Mouse (Mus musculus): Measurements from ENCODE around the gene Stat5b. TPM values are rescaled to one million over a fixed set of nuclear protein-coding genes. Genes with fewer than 3 reads are reported as not detected.
A peak's percentile ranks its signal among the peaks of the same experiment; 100 is the strongest.

Stat5b gene
- polyA plus RNA-seq, 1 experiment from 2014 or later, result 11.4 TPM

DNA sequence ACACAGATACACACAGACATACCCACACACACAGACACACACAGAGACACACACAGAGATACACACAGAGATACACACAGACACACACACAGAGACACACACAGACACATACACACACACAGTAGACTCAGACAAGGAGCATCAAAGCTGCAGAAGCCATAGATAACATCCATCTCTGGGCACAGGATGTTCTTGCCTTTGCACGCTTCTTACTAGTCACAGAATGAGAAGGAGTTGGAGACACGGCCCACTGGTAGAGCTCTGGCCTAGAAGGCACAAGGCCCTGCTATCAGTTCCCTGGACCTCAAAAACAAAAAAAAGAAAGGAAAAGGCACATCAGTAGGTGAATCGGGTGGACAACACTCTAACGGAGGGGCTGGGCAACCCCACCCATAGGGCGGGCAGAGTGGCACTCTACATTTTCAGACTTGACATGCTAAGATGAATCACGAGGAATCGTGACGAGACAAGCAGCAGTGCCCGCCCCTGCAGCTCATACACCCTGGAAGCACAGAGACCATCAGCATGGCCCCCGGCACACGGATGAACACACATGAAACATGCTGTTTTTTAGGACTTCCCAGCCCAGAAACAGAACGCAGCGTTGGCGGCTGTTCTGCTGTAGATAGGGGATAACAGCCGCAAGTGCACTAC is 32.0 kb downstream of the Stat5b start:
- Histone ChIP-seq H3K4me3 (ENCODE audit: low read depth, low read length) (no peak overlapping the region), H3K36me3 (ENCODE audit: control insufficient read depth, insufficient read depth, low read length) (no peaks in the 10 kb centered on the region), H3K4me2 (ENCODE audit: low read length) (no peak overlapping the region), H3K9ac (ENCODE audit: low read length) (no peak overlapping the region), H3K27me3 (replicated peaks; ENCODE audit: control insufficient read depth, insufficient read depth, low read length) (no peaks in the 10 kb centered on the region), H3K4me1 (ENCODE audit: control insufficient read depth, insufficient read depth, low read length) (peaks cover 3% of the 10 kb centered on the region; the same call in 1 of the 2 replicates), H3K27ac (ENCODE audit: low read depth, low read length) (no peak overlapping the region), H3K9me3 (replicated peaks; ENCODE audit: control insufficient read depth, low read length) (no peaks in the 10 kb centered on the region)
- WGBS, result 92% methylated on average over 15 of the region's 15 CpGs
- ATAC-seq (no peak), DNase-seq (ENCODE audit: low spot score) (no peak)

DNA sequence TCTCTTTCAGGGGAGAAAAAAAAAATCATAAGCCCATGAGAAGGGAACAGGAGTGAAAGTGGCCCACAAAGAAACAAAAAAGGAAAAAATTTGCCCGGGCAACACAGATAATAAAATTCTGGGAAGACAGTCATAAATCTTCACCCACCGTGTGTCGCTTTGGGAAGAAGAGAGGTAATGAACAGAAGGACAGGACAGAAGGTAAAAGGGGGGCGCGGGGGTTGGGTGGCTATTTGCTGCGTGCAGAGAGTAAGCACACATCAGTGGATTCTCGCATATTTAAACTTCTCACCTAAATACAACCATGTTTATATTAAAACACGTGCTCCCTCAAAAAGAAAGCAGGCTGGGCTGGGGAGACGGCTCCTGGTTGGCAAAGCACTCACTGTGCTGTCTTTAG is 33.2 kb downstream of the Stat5b start:
- DNase-seq (ENCODE audit: low spot score) (no peak), ATAC-seq (no peak)
- no peak overlapping the region for H3K4me3 ChIP-seq (ENCODE audit: low read depth, low read length)
- no peak overlapping the region for H3K9ac ChIP-seq (ENCODE audit: low read length)
- H3K4me2 ChIP-seq (ENCODE audit: low read length), result no peak overlapping the region
- H3K27me3 ChIP-seq (replicated peaks; ENCODE audit: control insufficient read depth, insufficient read depth, low read length), result no peaks in the 10 kb centered on the region
- H3K36me3 ChIP-seq (ENCODE audit: control insufficient read depth, insufficient read depth, low read length), result no peaks in the 10 kb centered on the region
- H3K4me1 ChIP-seq (ENCODE audit: control insufficient read depth, insufficient read depth, low read length), result peaks cover 3% of the 10 kb centered on the region; the same call in 1 of the 2 replicates
- 69% methylated on average over 9 of the region's 9 CpGs for WGBS
- H3K9me3 ChIP-seq (replicated peaks; ENCODE audit: control insufficient read depth, low read length), result no peaks in the 10 kb centered on the region
- H3K27ac ChIP-seq (ENCODE audit: low read depth, low read length), result no peak overlapping the region

DNA sequence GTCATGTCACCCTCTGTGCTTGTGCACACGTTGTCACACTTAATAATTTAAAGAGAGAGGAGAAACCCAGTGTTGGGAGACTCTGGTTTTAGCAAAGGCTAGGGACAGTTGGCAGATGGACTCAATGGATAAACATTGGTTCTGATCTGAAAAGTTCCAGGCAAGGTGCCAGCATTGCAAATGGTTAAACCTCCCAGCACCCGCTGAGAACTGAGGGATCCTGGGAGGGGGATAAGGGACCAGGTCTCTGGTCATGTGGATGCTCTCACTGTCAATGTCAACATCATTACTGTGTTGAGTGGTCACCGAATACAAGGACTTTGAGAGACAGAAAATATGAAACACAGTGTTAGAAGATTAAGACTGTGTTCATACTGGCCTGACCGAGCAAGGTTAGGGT is 33.7 kb downstream of the Stat5b start:
- Histone ChIP-seq H3K27ac (ENCODE audit: low read depth, low read length) (no peak overlapping the region), H3K4me3 (ENCODE audit: low read depth, low read length) (no peak overlapping the region), H3K4me1 (ENCODE audit: control insufficient read depth, insufficient read depth, low read length) (peaks cover 3% of the 10 kb centered on the region; the same call in 1 of the 2 replicates), H3K36me3 (ENCODE audit: control insufficient read depth, insufficient read depth, low read length) (no peaks in the 10 kb centered on the region), H3K9ac (ENCODE audit: low read length) (no peak overlapping the region), H3K4me2 (ENCODE audit: low read length) (no peak overlapping the region), H3K27me3 (replicated peaks; ENCODE audit: control insufficient read depth, insufficient read depth, low read length) (no peaks in the 10 kb centered on the region), H3K9me3 (replicated peaks; ENCODE audit: control insufficient read depth, low read length) (no peaks in the 10 kb centered on the region)
- ATAC-seq (no peak), DNase-seq (ENCODE audit: low spot score) (peak; percentile 22)
- WGBS, result 73% methylated on average over 4 of the region's 4 CpGs

DNA sequence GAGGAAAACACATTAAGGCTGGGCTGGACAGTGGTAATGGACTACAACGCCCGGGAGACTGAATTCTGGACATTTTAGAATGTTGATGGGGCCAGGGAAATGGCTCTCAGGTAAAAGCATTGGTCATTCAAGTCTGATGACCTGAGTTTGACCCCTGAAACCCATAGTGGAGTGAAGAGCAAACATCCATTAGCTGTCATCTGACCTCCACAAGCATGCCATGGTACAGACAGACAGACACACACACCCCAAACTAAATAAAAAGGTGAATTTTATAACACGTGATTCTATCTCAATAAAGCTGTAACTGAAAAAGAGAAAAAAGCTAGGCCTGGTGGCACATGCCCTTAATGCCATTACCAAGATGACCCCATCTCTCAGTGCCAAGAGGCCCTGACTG is 34.2 kb downstream of the Stat5b start:
- no peak for DNase-seq (ENCODE audit: low spot score)
- WGBS, result 94% methylated on average over 3 of the region's 3 CpGs
- H3K36me3 ChIP-seq (ENCODE audit: control insufficient read depth, insufficient read depth, low read length), result no peaks in the 10 kb centered on the region
- H3K4me1 ChIP-seq (ENCODE audit: control insufficient read depth, insufficient read depth, low read length), result peaks cover 3% of the 10 kb centered on the region; the same call in 1 of the 2 replicates
- no peak overlapping the region for H3K4me2 ChIP-seq (ENCODE audit: low read length)
- H3K9ac ChIP-seq (ENCODE audit: low read length), result no peak overlapping the region
- H3K4me3 ChIP-seq (ENCODE audit: low read depth, low read length), result no peak overlapping the region
- no peaks in the 10 kb centered on the region for H3K27me3 ChIP-seq (replicated peaks; ENCODE audit: control insufficient read depth, insufficient read depth, low read length)
- no peaks in the 10 kb centered on the region for H3K9me3 ChIP-seq (replicated peaks; ENCODE audit: control insufficient read depth, low read length)
- no peak overlapping the region for H3K27ac ChIP-seq (ENCODE audit: low read depth, low read length)
- ATAC-seq, result no peak

DNA sequence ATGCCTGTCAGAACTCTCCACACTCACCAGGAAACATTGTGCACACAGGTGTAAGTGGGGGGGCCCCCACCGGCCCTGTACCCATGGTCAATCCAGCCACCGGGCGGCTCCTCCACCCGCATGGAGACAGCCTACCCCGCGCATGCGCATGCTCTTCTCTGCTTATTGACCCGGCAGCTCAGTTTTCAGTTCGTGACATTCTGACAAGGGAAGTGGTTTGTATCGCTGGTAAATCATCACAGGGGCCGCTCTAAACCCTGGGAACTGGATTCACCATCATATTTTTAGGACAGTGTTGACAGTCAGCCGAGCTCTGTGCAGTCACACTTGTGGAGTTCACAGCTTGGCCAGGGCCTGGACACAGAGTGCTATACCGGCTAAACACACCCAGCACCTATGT is 36.0 kb downstream of the Stat5b start:
- Histone ChIP-seq H3K4me3 (ENCODE audit: low read depth, low read length) (no peak overlapping the region), H3K36me3 (ENCODE audit: control insufficient read depth, insufficient read depth, low read length) (no peaks in the 10 kb centered on the region), H3K4me2 (ENCODE audit: low read length) (no peak overlapping the region), H3K27ac (ENCODE audit: low read depth, low read length) (no peak overlapping the region), H3K9me3 (replicated peaks; ENCODE audit: control insufficient read depth, low read length) (no peaks in the 10 kb centered on the region), H3K9ac (ENCODE audit: low read length) (no peak overlapping the region), H3K4me1 (ENCODE audit: control insufficient read depth, insufficient read depth, low read length) (peaks cover 3% of the 10 kb centered on the region; the same call in 1 of the 2 replicates), H3K27me3 (replicated peaks; ENCODE audit: control insufficient read depth, insufficient read depth, low read length) (no peaks in the 10 kb centered on the region)
- WGBS, result 76% methylated on average over 13 of the region's 13 CpGs
- ATAC-seq (no peak), DNase-seq (ENCODE audit: low spot score) (no peak)

DNA sequence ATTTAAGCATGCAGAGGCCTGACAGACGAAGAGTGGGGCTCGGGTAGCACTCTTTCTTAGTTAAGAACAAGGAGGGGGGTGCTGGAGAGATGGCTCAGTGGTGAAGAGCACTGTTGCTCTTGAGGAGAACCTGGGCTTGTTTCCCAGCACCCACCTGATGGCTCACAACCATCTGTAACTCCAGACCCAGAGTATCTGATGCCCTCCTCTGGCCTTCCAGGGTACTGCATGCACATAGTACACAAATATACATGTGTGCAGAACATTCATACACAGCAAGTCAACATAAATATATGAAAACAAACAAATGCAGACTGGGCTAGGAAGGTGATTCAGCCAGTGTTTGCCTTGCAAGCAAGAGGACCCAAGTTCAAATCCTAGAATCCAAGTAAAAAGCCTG is 39.4 kb downstream of the Stat5b start:
- ATAC-seq (no peak), DNase-seq (ENCODE audit: low spot score) (no peak)
- no peaks in the 10 kb centered on the region for H3K4me1 ChIP-seq (ENCODE audit: control insufficient read depth, insufficient read depth, low read length)
- H3K4me2 ChIP-seq (ENCODE audit: low read length), result no peak overlapping the region
- no peaks in the 10 kb centered on the region for H3K36me3 ChIP-seq (ENCODE audit: control insufficient read depth, insufficient read depth, low read length)
- no peak overlapping the region for H3K4me3 ChIP-seq (ENCODE audit: low read depth, low read length)
- no peak overlapping the region for H3K27ac ChIP-seq (ENCODE audit: low read depth, low read length)
- H3K27me3 ChIP-seq (replicated peaks; ENCODE audit: control insufficient read depth, insufficient read depth, low read length), result no peaks in the 10 kb centered on the region
- WGBS, result 87% methylated on average over 2 of the region's 2 CpGs
- no peaks in the 10 kb centered on the region for H3K9me3 ChIP-seq (replicated peaks; ENCODE audit: control insufficient read depth, low read length)
- no peak overlapping the region for H3K9ac ChIP-seq (ENCODE audit: low read length)

DNA sequence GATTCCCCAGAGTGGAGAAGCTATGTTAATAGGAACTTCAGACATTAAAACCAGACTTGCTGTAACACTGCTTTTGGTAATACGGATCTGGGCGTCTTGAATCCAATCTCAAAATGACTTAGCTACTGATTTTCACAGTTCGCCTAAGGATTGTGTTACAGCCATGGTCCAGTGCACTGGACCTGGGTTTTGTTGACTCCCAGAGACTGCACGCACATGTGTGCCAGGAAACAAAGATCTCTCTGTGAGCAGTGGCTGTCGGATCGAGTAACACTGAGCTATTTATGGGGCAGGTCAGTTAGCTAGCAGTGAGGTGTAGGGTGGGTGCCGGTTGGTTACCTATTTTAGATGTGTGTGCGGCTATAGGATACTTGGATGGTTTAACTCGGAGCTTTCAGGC is 40.0 kb downstream of the Stat5b start:
- Histone ChIP-seq H3K27me3 (replicated peaks; ENCODE audit: control insufficient read depth, insufficient read depth, low read length) (no peaks in the 10 kb centered on the region), H3K4me1 (ENCODE audit: control insufficient read depth, insufficient read depth, low read length) (no peaks in the 10 kb centered on the region), H3K4me2 (ENCODE audit: low read length) (no peak overlapping the region), H3K9ac (ENCODE audit: low read length) (no peak overlapping the region), H3K4me3 (ENCODE audit: low read depth, low read length) (no peak overlapping the region), H3K27ac (ENCODE audit: low read depth, low read length) (no peak overlapping the region), H3K36me3 (ENCODE audit: control insufficient read depth, insufficient read depth, low read length) (no peaks in the 10 kb centered on the region), H3K9me3 (replicated peaks; ENCODE audit: control insufficient read depth, low read length) (no peaks in the 10 kb centered on the region)
- WGBS, result 88% methylated on average over 9 of the region's 9 CpGs
- no peak for ATAC-seq
- no peak for DNase-seq (ENCODE audit: low spot score)

DNA sequence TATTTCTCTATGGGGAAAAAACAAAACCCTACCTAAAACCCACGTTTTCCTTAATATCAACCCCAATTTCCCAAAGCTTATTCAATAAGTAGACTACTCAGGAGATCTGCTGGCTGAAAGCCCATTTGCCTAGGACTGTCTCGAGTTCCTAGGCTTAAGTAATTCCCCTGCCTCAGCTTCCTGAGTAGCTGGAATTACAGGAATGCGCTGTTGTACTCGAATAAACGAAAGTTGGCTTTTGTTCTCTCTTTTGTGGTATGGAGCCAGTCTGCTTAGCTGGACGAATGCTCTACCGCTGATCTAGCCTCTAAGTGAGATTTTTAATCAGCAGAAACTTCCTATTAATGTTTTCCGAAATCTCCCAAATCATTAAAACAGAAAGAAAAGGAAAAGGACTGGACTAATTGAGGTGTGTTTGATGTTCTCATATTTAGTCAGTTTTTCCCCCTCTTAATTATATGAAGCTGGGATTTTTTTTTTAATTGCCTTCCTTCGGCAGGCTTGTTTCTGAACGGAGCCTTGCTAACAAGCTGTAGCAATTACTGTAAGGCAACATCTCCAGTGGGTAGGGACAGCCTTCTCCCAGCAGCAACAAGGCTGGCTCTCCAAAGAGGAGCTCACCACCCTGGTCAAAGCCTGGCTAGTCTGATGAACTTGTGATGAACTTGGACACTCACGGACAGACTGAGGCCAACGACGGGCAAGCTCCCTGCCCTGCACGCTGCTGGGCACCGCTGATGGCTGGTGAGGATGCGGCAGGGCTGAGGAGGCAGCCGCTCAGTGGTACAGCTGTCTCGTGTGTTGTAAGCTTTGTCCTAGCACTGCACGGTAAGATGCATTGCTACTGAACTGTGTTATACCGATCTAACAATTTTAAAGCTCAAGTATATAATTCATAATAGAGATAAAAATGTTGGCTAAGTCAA is 43.9 kb downstream of the Stat5b start:
- Histone ChIP-seq H3K27ac (ENCODE audit: low read depth, low read length) (no peak overlapping the region), H3K9me3 (replicated peaks; ENCODE audit: control insufficient read depth, low read length) (no peaks in the 10 kb centered on the region), H3K4me3 (ENCODE audit: low read depth, low read length) (no peak overlapping the region), H3K36me3 (ENCODE audit: control insufficient read depth, insufficient read depth, low read length) (peaks cover 12% of the 10 kb centered on the region; the same call in 1 of the 2 replicates), H3K4me1 (ENCODE audit: control insufficient read depth, insufficient read depth, low read length) (no peaks in the 10 kb centered on the region), H3K4me2 (ENCODE audit: low read length) (no peak overlapping the region; the same call in 1 of the 2 replicates), H3K27me3 (replicated peaks; ENCODE audit: control insufficient read depth, insufficient read depth, low read length) (no peaks in the 10 kb centered on the region), H3K9ac (ENCODE audit: low read length) (no peak overlapping the region)
- DNase-seq (ENCODE audit: low spot score), result peak; percentile 55
- WGBS, result 26% methylated on average over 20 of the region's 20 CpGs
- ATAC-seq, result no peak

DNA sequence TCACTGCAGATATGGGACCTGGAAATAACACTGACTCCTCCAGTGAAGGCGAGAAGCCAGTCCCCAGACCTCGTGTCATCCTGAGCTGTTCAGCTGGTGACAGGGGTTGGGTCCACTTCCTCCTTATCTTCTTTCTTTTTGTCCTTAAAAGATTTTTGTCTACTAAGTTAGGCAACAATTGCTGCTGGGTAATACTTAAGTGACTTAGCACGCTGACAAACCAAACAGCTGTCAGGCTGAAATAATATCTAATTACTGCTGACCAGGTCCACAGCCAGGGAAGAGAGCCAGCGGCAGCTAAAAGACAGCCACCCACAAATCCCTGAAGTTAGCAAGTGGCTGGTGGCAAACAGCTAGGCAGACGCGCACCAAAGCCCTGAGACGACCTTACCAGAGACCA is 45.0 kb downstream of the Stat5b start:
- no peak for DNase-seq (ENCODE audit: low spot score)
- Histone ChIP-seq H3K9me3 (replicated peaks; ENCODE audit: control insufficient read depth, low read length) (no peaks in the 10 kb centered on the region), H3K27ac (ENCODE audit: low read depth, low read length) (no peak overlapping the region), H3K4me3 (ENCODE audit: low read depth, low read length) (no peak overlapping the region), H3K9ac (ENCODE audit: low read length) (no peak overlapping the region), H3K36me3 (ENCODE audit: control insufficient read depth, insufficient read depth, low read length) (peaks cover 20% of the 10 kb centered on the region), H3K4me2 (ENCODE audit: low read length) (no peak overlapping the region), H3K4me1 (ENCODE audit: control insufficient read depth, insufficient read depth, low read length) (no peaks in the 10 kb centered on the region), H3K27me3 (replicated peaks; ENCODE audit: control insufficient read depth, insufficient read depth, low read length) (no peaks in the 10 kb centered on the region)
- 78% methylated on average over 7 of the region's 7 CpGs for WGBS
- ATAC-seq, result no peak
